Mouse (Mus musculus) forebrain, embryonic 14.5 days (tissue): ENCODE data around the gene Pgghg. TPM values are rescaled to one million over a fixed set of nuclear protein-coding genes. Genes with fewer than 3 reads are reported as not detected.

Experiments used
- ATAC-seq: fragments of 200-750 bp; cut with Nextera tagmentation; 2 replicates; pipeline ENCODE4 v1.8.0; 2017; ENCODE audit warnings: mild to moderate bottlenecking, moderate library complexity
- DNase-seq: peaks from one replicate; pipeline ENCODE4 v3.0.0-alpha.2; 2015; ENCODE audit warnings: low spot score
- H3K27ac ChIP-seq: fragments of 300-500 bp; sonication (generic); 2 replicates; pipeline ENCODE4 v1.5.1; 2014; ENCODE audit warnings: low read depth, mild to moderate bottlenecking, control low read depth, low read length, moderate library complexity
- H3K27me3 ChIP-seq: fragments of 300-500 bp; sonication (generic); replicated peaks from 2 replicates; pipeline ENCODE4 v1.6.1; 2014; ENCODE audit warnings: low read length, control low read depth, mixed read lengths; ENCODE audit not compliant: control insufficient read depth, insufficient read depth
- H3K36me3 ChIP-seq: fragments of 300-500 bp; sonication (generic); 2 replicates; pipeline ENCODE4 v1.6.1; 2014; ENCODE audit warnings: low read length, control low read depth; ENCODE audit not compliant: control insufficient read depth, insufficient read depth
- H3K4me1 ChIP-seq: fragments of 300-500 bp; sonication (generic); 2 replicates; pipeline ENCODE4 v1.6.1; 2014; ENCODE audit warnings: antibody characterized with exemption, low read length, control low read depth; ENCODE audit not compliant: control insufficient read depth, insufficient read depth
- H3K4me2 ChIP-seq: fragments of 300-500 bp; sonication (generic); 2 replicates; pipeline ENCODE4 v1.6.1; 2014; ENCODE audit warnings: mild to moderate bottlenecking, control low read depth, low read length
- H3K4me3 ChIP-seq: fragments of 300-500 bp; sonication (generic); 2 replicates; pipeline ENCODE4 v1.5.1; 2014; ENCODE audit warnings: low read depth, low read length, control low read depth
- H3K9ac ChIP-seq: fragments of 300-500 bp; sonication (generic); 2 replicates; pipeline ENCODE4 v1.6.1; 2014; ENCODE audit warnings: mild to moderate bottlenecking, low read length, control low read depth, moderate library complexity
- H3K9me3 ChIP-seq: fragments of 300-500 bp; sonication (generic); replicated peaks from 2 replicates; pipeline ENCODE4 v1.6.1; 2016; ENCODE audit warnings: low read length, control low read depth, mixed read lengths; ENCODE audit not compliant: control insufficient read depth
- WGBS: fragments of 180-500 bp; shearing (Covaris S2); extraction: QIAGEN DNeasy Blood & Tissue Kit; methylation state at CpG from one replicate; pipeline ENCODE4 v1.1.7; 2014; 5-methylcytosine and 5-hydroxymethylcytosine counted together
- polyA plus RNA-seq: library from polyadenylated mRNA; unstranded; fragments of >200 nt; fragmentation: Nextera tagmentation; extraction: Ambion mirVana; gene quantifications from 2 replicates; pipeline ENCODE4 v1.2.1, GENCODE M21; 2014

Gene Pgghg
- 8.8 TPM in 2 replicates for polyA plus RNA-seq

DNA sequence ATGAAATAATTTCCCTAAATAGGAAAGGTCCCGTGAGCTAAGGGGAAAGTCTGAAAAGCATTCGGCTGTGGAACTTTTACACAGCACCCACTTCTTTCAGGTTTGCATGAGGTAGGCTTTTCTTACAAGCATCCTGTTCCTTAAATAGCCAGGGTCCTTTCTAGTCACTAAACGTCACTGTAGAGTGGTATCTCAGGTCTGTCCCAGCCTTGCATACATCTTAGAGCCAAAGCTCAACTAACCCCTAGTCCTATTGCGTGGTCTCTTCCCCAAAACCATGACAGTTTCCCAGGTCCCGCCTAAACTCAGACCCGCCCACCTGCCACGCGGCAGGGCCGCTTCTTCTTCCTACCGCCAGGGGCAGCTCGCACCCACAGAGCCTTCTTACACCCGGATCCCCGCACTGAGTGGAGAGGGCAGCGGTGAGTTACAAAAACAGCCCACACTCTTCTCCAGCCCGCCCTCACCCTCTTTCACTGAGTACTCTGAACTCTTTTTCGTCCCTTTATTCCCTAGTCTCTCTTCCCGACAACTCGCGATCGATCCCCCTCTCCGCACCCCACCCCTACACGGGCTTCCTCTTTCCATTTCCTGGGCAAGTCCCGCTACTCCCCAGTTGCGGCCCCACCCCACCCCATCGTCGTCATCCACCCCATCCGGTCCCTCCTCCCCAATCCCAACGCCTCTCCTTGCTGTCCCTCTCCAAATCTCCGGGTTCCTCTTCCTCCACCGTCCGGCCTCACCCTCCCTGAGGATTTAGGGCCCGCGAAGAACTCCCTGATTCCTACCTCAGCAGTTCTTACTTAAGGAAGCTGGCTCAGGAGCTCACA is at the start of gene Pgghg:
Gene Pgghg, plus strand, starts transcription at position 170 of the 830 bp plus-strand sequence.
- H3K9ac ChIP-seq = peak within 1 kb of the TSS; percentile 69
- peak; percentile 95 for ATAC-seq
- H3K9me3 ChIP-seq = no peaks in the 10 kb centered on the region
- peak within 1 kb of the TSS; percentile 50 for H3K4me2 ChIP-seq
- H3K4me1 ChIP-seq = no peaks in the 10 kb centered on the region
- 5% methylated on average over 33 of the region's 33 CpGs for WGBS
- H3K4me3 ChIP-seq = peak within 1 kb of the TSS; percentile 42
- H3K27ac ChIP-seq = no peak within 1 kb of the TSS
- peak; percentile 85 for DNase-seq
- H3K27me3 ChIP-seq = no peaks in the 10 kb centered on the region
- H3K36me3 ChIP-seq = no peaks in the 10 kb centered on the region

DNA sequence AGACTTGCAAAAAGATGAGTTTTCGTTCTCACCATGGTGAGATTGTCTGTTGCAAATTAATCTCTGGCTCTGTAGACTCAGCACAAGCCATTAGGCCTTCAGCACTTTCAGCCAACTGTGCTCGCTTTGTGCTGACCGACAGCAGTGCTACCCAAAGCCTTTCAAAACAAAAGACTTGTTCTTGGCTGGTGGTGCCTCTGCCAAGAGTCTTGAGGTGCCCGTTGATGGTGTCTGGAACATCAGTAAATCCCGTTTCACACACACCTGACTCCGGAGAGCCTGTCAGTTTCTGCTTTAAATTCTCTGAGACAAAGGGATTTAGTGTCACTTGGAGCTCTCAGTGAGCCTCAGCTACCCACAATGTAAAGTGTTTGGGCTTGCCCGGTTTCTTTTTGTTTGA is 47.2 kb upstream of the Pgghg start:
- H3K4me1 ChIP-seq = no peaks in the 10 kb centered on the region
- ATAC-seq (no peak), DNase-seq (no peak)
- no peak overlapping the region for H3K4me3 ChIP-seq
- WGBS = 80% methylated on average over 7 of the region's 7 CpGs
- H3K27me3 ChIP-seq = no peaks in the 10 kb centered on the region
- H3K4me2 ChIP-seq = no peak overlapping the region
- H3K27ac ChIP-seq = no peak overlapping the region
- H3K9ac ChIP-seq = no peak overlapping the region
- H3K36me3 ChIP-seq = peaks cover 77% of the 10 kb centered on the region
- no peaks in the 10 kb centered on the region for H3K9me3 ChIP-seq

DNA sequence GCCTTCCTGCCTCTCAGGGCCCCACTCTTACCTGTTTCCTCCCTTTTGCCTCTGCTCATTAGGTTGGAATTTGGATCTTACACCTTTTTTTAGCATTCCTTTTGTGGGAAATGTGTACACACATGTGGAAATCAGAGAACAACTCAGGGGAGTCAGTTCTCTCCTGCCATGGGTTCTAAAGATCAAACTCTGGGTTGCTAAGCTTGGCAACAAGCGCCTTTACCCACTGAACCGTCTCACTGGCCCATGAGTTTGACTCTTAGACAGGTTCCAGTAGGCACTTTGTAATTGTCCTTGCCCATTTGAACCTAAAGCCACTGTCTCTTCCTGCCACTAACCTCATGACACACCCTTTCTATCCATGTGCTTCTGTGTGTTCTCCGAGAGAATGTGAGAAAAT is 46.6 kb upstream of the Pgghg start:
- no peaks in the 10 kb centered on the region for H3K27me3 ChIP-seq
- H3K4me2 ChIP-seq = no peak overlapping the region
- DNase-seq (no peak), ATAC-seq (no peak)
- no peak overlapping the region for H3K9ac ChIP-seq
- no peak overlapping the region for H3K4me3 ChIP-seq
- peaks cover 77% of the 10 kb centered on the region for H3K36me3 ChIP-seq
- no peaks in the 10 kb centered on the region for H3K4me1 ChIP-seq
- no peak overlapping the region for H3K27ac ChIP-seq
- H3K9me3 ChIP-seq = no peaks in the 10 kb centered on the region
- WGBS = 92% methylated on average over 3 of the region's 3 CpGs

DNA sequence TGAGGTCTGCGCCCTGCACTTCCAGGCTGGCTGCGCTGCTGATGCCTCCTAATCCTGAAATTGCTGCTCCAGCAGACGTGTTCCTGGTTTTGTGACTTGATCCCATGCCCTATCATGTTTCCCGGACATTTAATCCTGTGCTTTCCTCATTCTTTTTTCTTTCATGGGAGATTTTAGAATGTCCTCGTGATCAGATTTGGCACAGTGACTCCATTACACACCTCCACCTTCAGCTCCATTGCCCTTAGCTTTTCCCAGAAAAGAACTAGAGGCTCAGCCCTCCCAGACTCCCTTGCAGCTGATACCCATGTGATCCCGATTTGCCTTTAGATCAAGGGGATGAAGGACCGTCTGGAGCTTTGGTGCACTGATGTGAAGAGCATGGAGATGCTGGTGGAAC is 43.3 kb upstream of the Pgghg start:
- H3K4me2 ChIP-seq = no peak overlapping the region
- H3K9me3 ChIP-seq = no peaks in the 10 kb centered on the region
- 91% methylated on average over 7 of the region's 7 CpGs for WGBS
- H3K27ac ChIP-seq = no peak overlapping the region
- DNase-seq (no peak), ATAC-seq (no peak)
- H3K27me3 ChIP-seq = no peaks in the 10 kb centered on the region
- no peak overlapping the region for H3K9ac ChIP-seq
- no peaks in the 10 kb centered on the region for H3K4me1 ChIP-seq
- peaks cover 65% of the 10 kb centered on the region for H3K36me3 ChIP-seq
- H3K4me3 ChIP-seq = no peak overlapping the region

DNA sequence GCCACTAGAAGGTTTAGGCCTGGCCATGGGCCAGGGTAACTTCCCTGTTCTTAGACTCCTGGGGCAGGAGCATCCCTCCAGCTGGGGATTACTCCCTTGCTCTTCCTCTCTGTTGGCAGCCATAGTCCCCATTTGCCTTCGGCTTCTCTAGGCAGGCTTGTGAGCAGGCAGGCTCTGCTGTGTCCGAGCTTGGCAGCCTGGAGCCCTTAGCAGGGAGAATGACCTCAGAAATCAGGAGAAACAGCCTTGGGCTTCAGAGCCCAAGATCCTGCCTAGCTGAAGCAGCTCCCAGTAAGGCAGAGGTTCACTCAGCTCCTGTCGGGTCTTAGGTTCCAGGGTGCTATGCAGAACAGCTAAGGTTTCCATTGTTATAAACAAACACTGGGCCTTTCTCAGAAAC is 42.1 kb upstream of the Pgghg start:
- WGBS = 87% methylated on average over 3 of the region's 3 CpGs
- Histone ChIP-seq H3K9me3 (no peaks in the 10 kb centered on the region), H3K4me3 (no peak overlapping the region), H3K27ac (no peak overlapping the region), H3K27me3 (no peaks in the 10 kb centered on the region), H3K4me2 (no peak overlapping the region), H3K9ac (no peak overlapping the region), H3K36me3 (peaks cover 55% of the 10 kb centered on the region), H3K4me1 (no peaks in the 10 kb centered on the region)
- ATAC-seq (no peak), DNase-seq (no peak)

DNA sequence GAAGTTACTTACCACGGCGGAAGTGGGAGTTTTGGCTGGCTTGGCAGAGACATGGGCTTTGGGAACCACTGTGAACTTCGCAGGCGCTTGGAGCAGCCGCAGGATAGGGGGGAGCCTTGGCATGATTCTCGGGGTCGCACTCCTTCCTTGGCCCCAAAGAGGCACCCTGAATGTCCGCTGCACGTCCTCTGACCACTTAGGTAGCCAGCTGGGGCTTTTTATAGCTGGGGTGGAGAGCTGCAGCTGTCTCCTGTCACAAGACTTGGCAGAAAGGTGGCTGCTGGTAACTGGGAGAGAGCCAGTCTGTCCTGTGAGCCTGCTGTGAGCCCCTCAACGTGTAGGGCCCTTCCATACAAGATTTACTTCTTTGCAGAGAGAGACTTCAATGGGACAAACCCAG is 41.0 kb upstream of the Pgghg start, which contains the start of gene Cox8b:
Gene Cox8b, minus strand, starts transcription at position 227 of the 400 bp plus-strand sequence.
- WGBS = 84% methylated on average over 10 of the region's 10 CpGs
- Histone ChIP-seq H3K27ac (no peak within 1 kb of the TSS), H3K4me1 (no peaks in the 10 kb centered on the region), H3K4me3 (no peak within 1 kb of the TSS), H3K9ac (no peak within 1 kb of the TSS), H3K4me2 (no peak within 1 kb of the TSS), H3K27me3 (no peaks in the 10 kb centered on the region), H3K36me3 (peaks cover 47% of the 10 kb centered on the region), H3K9me3 (no peaks in the 10 kb centered on the region)
- ATAC-seq (no peak), DNase-seq (no peak)

GRCm38 (mm10) chr7:140902036-140902875 is 38.9 kb upstream of the Pgghg start:
- Histone ChIP-seq H3K9ac (no peak overlapping the region), H3K4me3 (no peak overlapping the region), H3K27me3 (no peaks in the 10 kb centered on the region), H3K27ac (no peak overlapping the region), H3K4me1 (no peaks in the 10 kb centered on the region), H3K4me2 (no peak overlapping the region), H3K36me3 (peaks cover 32% of the 10 kb centered on the region), H3K9me3 (no peaks in the 10 kb centered on the region)
- DNase-seq (no peak), ATAC-seq (no peak)
- 75% methylated on average over 15 of the region's 15 CpGs for WGBS

DNA sequence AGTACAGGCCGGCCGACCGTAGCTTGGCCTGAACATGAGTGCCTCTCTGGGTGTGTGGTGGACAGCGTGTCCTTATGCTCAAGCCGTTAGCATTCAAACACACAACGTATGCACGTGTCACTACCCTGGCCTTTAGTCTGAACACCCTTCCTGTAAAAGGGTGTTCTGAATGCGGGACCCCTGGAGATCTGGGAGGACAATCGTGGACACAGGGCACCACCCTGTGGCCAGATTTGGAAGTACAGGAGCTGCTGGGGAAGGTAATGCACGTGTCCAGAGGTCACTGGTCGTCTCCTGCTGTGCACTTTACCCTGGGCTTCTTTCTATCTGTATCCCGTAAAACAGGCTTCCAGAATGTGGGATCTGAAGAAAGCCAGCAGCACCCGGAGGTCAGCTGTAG is 38.0 kb upstream of the Pgghg start:
- DNase-seq (peak; percentile 69), ATAC-seq (peak; percentile 50)
- H3K4me2 ChIP-seq = no peak overlapping the region
- 25% methylated on average over 13 of the region's 13 CpGs for WGBS
- H3K27ac ChIP-seq = no peak overlapping the region
- H3K9me3 ChIP-seq = no peaks in the 10 kb centered on the region
- H3K27me3 ChIP-seq = no peaks in the 10 kb centered on the region
- H3K9ac ChIP-seq = no peak overlapping the region
- H3K36me3 ChIP-seq = peaks cover 22% of the 10 kb centered on the region
- no peak overlapping the region for H3K4me3 ChIP-seq
- no peaks in the 10 kb centered on the region for H3K4me1 ChIP-seq
